Mouse (Mus musculus): ENCODE results near the gene Reps1.
"Not testable (repeated sequence)": the region's sequence is repeated elsewhere in the genome, so short reads cannot be mapped to it uniquely, and the experiment has no call there.

The Reps1 gene

DNA sequence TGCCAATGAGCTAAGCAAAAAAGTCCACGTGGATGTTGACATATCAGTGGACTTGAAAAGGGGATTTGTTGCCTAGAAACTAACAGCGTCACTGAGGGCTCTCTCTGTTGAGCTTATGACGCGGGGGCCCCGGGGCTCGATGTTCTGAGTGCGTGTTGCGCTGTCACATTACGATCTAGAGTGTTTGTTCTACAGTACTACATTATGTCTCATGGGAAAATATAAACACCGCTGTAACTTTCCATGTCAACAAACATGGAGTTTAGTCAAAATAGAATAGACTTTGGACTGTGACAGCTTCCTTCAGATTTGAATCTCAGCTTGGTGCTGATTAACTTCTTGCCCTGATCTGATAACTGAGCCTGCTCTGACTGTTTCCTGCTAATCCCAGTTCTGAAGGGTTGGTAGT, 10.4 kb downstream of the Reps1 start:
- no peak for DNase-seq

DNA sequence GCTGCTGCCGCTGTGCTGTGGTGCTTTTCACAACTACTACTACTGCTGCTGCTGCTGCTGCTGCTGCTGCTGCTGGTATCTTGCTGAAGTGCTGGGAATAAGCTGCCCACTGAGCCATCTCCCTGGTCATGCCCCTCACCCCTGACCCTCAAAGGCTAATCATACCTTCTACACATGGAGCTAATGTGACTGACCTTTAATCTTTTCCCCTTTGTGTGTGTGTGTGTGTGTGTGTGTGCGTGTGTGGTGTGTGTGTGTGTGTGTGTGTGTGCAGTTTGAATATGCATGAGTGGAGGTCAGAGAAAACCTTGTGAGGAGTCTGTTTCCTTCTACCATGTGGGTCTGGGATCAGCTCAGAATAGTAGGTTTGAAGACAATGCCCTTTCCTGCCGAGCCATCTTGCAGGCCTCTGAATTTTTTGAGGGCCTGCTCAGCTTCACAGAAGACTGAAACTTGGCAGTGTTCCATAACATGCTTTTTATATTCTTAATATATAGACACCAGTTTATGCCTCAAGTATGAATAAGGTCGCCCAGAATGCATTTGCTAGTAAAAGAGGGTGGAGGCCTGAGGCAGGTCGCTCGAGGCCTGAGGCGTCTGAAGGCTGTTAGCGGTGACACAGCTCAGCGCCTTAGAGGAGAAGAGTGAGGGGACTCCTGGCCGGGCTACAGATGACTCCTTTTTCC, 12.2 kb downstream of the Reps1 start:
- DNase-seq = no peak

DNA sequence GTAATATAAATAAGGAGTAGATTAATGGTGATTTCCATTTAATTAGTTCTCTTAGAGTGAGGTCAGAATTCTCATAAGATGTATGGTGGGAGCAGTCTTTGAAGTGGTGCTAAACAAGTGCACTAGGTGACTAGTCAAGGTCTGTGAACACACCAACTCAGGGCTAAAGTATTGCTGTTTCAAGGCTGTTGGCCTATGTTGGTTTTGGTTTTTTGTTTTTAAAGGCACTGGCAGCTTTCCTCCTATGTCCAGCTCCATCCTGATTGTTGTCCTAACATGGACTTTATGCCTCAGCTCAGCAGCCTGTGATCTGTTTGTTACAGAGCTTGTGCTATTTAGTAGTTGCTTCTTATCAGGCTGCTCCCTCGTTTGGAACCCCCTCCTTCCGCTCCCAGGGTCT, 13.2 kb downstream of the Reps1 start:
- DNase-seq = no peak

DNA sequence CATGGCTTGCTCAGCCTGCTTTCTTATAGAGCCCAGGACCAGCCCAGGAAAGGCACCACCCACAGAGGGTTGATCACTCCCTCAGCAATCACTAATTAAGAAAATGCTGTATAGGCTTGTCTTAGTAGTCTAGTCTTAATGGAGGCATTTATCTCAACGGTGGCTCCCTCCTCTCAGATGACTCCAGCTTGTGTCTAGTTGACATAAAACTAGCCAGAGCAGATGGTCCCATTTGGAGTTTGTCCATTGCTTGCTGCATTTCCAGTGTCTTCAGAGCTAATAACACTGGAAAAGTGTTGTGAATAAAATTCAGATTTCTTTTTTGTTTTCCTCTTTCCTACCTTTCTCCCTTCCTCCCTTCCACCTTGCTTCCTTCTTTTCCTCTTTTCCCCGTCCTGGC, 13.9 kb downstream of the Reps1 start:
- no peak for DNase-seq

DNA sequence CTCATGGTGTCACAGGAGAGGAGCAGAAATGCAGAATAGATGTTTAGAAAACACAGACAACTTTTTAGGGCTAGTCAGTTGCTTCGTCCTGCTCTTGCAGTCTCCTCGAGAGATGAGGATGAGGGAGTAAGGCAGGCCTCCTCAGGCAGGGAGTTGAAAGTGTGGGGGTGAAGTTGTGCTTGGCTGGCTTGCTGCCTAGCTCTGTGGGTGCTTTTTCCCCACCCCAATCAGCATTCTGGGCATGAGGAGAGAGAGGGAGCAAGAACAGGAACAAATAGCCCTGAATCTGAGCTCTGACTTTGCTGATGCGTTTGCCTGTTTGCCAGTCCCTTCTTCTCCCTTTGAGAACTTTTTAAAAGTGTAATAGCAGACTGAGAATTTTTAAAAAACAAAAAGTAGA, 14.5 kb downstream of the Reps1 start:
- DNase-seq = no peak

DNA sequence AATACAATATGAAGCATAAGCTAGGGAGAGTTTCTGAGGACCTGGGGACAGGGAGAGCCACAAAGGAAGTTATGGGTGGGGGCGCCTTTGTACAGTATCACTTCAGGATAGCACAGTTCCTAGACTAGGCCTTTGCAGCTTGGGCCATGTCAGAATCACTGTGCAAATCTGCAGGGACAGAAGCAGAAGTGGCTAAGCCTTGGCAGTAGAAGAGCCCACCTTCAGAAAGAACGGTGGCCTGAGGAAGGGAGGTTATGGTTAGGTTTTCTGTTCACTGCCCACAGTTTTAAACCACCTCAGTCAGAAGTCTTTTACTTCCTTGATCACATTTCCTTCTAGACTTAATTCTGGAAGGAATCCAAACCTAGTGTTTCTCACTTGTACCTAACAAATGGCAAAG, 15.0 kb downstream of the Reps1 start:
- DNase-seq = no peak

DNA sequence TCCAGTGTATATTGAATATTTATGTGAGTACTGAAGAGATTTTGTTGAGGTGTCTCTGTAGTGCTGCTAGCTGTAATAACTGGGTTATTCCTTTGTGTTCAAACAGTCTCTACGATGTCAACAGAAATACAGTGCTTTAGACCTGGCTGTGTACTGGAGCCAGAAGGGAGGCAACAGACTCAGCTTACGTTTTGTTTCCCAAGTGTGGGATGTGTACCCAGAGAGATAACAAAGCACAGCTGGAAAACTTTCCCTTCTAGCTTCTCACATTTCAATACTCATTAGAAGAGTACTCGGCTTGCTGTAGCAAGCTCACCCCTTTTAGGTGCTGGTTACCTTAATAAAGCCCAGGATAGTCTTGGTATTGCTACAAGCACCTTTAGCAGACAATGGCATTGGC, 17.2 kb downstream of the Reps1 start:
- DNase-seq = no peak

DNA sequence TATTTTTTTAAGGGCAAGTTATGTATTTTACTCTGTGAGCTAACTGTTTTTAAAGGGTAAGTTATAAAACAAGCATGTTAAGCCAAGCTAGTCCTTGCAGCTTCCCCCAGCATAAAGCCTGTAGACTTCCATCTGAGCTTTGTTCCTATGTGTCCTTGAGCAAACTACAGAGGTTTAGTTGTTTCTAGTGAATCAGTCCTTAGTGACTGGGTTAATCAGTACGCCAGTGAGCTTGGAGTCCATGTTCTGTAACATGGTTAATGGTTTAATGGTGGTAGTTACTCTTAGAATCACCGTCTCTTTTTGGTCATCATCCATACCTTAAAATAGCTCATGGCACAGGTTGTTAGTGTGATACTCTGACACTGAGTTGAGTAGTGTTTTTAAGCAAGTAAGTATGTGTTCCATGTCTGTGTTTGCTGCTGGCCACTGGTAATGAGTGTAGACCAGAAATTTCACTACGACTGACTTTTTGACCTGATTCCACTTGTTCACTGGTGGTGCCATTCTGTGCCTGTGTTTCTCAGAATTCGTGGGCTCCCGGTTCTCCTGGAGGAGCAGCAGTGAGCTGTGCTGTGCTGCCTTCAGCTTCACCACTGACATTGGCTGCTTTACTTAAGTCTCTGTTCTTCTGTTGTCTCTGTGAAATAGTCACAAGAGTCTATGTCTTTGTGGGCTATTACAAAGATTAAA, 18.9 kb downstream of the Reps1 start:
- no peak for DNase-seq

DNA sequence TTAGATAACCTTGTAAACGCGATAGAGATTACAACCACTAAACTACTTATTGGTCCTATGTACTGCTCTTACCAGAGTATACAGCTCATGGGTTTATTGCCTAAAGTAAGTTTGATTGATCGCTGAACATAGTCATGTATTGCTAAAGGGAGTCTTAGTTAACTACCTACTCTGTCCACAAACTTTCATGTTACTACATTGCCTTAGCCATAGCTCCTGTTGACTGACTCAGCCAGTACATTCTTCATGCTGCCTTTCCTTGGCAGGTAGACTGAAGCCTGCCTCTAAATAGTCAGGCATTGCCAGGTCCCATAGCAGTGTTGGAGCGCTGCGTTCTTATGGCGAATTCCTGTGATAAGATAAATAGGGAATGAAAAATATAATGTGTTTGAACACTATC, 20.2 kb downstream of the Reps1 start:
- DNase-seq = no peak

DNA sequence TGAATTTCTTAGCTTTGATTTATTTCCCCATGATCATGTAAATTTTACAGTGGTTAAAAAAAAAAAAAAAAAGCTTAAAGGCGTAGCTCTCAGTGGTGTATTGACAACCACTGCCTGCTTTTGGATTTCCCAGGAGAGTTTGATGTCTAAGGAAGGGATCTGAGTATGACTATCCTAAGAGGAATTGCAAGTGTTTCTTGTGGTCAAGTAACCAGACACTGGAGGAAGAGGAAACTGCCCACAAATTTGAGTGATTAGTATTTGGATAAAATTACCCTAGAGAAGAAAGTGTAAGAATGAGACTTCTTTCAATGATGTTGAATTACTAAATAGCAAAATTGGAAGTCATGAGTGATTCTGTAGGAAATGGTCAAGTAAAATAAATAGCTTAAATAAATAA, 25.9 kb downstream of the Reps1 start:
- no peak for DNase-seq

DNA sequence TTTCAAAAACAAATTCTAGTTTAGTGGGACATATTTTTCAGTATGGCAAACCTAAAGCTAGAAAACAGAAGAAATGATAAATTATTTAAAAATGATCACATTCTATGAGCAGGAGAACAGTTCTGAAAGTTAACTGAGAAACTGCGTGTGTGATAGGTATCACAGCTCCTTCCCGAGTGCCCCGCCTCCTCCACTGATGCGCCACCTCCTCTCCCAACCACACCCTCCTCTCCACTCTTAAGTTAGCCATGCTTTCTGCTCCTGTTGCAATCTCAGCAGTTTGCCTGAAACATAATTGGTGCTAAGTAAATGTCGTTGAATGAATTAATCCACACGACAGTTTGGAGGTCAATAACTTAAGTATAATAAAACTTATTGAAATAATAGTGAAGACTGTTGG, 27.1 kb downstream of the Reps1 start:
- DNase-seq = no peak

DNA sequence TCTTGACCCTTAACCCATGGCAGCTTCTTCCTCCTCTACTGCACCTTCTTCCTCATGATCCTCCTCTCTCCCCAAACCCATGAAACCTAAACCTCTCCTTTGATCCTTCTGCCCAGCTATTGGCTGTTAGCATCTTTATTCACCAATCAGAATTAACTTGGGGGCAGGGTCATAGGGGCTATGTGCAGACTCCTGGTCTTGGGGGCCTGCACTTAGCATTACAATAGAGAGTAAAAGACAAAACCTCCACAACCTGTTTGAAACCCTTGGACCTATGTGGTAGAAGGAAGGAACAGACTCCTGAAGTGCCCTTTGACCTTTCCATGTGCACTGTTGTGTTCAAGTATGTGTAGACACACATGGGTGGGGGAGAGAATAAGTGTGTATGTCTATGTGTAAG, 35.0 kb downstream of the Reps1 start:
- DNase-seq = no peak

DNA sequence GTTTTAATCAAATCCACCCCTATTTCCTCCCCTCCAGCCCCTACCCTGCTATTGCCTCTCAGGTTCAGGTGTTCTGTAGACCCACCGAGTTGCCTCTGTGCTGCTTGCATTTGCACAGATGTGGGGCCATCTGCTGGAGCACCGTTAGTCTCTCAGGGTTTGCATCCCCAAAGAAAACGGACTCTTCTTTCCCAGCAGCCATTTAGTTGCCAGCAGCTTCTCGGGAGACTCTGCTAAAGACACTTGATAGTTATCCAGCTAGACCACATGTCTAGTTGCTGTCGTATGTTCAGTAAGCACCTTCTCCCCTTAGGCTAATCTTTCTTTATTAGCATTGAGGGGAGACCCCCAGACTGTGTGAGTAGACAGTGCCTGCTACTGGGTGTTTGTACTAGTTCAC, 46.5 kb downstream of the Reps1 start:
- no peak for DNase-seq

DNA sequence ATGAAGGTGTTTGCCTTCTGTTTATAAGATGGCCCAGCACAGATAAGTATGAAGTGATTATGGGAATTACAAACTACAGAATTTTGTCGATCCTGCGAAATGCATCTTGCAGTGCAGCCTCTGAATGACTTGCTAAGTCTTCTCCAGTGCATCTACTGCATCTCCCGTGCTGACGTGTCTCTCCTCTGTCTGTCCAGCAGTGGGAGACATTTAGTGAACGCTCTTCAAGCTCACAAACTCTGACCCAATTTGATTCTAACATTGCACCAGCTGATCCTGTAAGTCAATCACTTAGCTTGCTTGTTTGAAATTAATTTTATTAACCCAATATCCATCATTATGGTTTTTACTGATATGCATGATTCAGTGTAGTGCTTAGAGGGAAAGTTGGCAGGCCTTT, 51.8 kb downstream of the Reps1 start:
- no peak for DNase-seq

DNA sequence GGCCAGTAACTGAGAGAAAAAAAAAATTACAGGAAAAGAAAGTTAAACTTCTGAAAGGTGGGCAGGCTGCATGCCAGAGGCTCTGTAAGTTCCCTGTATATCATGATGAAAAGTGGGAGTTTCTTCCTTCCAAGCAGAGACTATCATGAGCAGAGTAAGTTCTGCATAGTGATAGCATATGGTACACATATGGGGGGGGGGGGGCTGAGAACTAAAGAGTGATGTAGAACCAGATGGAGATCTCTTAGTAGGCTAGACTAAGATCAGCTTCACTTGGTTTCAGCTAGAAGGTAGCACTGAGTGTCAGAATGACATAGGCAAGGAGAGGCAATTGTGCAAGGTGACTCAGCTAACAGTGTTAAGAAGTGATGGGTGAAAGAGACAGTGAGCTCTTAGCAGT, 55.3 kb downstream of the Reps1 start:
- DNase-seq = no peak

DNA sequence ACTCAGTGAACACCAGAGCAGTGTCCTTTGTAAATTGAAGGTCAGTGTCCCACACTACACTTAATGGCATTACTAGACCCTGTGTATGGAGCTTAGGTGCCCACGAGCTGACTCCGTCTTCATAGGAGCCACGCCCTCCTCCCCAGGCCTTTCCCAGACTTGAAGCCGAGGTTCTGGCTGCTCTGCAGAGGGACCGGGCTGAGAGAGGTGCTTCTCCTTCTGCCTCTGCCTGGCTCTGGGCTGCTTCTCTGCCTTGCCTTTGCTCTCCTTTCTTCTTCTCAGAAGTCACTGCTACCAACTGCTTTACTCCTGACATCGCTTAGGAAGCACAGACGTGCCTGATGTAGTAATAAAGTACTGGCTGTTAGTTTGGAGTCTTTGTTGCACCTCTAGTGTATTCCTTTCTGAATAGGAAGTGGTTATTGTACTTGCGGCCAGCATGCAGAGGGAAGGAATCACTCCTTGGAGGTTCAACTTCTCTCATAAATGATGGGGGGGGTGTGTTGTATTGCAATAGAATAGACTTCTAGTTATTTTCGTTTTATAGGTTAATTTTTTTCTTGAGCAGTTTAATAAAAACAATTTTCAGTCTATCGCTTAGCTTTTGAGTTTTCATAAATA, 57.9 kb downstream of the Reps1 start:
- no peak for DNase-seq

DNA sequence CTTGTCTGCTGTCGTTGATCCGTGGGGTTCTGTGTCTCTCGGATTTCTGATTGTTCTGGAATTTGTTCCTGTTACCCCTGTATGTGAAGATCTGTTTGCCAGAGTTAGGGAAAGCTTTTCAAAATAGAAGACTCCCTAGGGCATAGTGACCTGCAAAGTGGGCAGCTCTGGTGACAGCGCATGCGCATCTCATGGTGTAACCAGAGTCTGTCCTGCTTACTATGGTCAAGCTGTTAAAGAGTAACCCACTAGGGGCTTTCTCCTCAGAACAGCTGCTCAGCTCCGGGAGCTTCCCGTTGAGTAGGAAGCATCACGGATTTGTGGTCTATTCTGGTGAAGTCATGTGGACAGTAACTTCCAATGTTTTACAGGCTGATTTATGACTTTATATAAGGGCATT, 62.7 kb downstream of the Reps1 start:
- no peak for DNase-seq

DNA sequence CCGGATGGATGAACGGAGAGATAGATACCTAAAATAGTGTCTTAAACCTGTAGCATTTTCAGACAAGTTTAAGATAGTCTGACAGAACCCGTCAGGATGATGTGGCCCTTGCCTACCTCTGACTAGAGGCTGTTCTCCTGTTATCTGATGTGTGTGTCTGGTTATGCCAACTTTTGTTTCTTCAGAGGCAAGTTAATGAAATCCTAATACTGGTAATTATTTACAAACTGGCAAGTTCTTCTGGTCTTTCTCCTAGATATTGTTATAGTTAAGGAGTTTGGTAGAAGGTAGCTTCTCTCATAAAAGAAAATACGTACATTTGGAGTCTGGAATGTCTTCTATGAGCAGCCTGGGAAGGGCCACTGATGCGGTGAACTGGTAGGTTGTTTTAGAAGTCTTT, 74.6 kb downstream of the Reps1 start:
- no peak for DNase-seq

DNA sequence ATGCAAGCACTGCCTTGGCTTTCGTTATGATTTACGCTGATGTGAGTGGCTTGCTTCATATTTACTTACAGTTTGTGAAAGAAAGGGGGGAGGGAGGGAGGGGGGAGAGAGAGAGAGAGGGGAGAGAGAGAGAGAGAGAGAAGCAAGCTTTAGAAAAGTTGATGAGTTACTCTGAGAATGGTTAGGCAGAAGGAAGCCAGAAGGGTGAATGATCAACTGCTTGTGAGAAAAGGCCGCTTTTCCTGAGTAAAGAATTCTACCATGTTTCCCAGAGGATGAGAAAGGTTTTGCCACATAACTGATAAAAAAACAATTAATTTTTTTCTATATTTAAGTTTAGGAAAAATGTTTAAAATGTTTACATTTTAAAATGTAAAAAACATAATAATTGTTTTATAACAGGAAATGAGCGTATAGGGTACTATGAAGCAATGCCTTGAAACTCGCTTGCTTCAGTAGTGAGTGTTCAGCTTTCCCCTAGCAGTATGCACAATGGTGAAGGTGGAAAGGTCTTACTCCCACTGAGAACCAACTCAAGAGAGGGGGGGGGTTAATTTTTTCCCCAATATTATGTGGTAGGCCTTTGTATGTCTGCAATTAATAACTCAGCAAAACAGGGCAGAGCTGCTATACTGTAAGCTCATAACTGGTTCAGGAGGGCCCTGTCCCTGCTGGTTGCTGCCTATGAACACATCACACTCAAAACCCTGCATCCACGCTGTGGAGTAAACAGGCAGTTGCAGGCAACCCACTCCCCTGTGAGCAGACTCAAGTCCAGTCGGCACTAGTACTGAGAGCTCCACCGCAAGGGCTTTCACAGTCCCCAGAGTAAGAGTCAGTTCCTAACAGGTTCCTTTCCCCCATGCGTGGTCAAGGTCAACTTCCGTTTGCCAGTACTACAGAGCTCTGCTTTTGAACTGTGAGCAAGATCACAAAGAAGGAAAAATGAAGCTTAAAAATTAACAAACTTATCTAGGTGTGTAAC, 76.3 kb downstream of the Reps1 start:
- no peak for DNase-seq

DNA sequence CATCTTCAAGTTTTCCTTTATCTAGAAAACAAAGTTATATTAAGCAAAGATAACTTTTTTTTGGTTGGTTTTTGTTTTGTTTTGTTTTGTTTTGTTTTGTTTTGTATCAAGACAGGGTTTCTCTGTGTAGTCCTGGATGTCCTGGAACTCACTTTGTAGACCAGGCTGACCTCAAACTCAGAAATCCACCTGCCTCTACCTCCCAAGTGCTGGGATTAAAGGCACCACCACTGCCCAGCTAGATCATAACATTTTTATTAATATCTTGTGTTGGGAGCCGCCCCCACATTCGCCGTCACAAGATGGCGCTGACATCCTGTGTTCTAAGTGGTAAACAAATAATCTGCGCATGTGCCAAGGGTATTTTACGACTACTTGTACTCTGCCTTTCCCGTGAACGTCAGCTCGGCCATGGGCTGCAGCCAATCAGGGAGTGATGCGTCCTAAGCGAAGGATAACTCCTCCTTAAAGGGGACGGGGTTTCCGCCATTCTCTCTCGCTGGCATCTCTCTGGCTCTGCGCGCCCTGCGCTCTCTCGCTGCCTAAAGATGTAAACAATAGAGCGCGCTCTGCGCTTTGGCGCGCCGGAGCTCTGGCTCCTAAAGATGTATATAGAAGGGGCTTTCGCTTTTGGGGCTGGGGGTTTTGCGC, 83.3 kb downstream of the Reps1 start:
- not testable (repeated sequence) for DNase-seq

DNA sequence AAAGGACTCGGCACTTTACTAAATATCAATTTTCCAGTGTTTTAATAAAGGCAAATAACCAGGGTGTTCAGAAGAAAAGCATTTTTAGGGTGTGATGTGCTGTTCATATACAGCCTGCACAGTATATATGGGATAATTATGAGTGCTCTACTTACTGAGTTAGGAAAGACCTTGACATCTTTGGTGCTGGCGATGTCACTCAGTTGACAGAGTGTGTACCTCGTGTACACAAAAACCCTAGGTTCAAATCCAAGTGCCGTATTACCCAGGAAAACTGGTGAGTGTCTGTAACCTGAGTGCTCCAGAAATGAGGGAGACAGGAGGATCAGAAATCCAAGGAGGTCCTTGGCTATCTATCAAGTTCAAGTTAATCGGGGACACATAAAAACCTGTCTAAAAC, 84.0 kb downstream of the Reps1 start:
- no peak for DNase-seq

DNA sequence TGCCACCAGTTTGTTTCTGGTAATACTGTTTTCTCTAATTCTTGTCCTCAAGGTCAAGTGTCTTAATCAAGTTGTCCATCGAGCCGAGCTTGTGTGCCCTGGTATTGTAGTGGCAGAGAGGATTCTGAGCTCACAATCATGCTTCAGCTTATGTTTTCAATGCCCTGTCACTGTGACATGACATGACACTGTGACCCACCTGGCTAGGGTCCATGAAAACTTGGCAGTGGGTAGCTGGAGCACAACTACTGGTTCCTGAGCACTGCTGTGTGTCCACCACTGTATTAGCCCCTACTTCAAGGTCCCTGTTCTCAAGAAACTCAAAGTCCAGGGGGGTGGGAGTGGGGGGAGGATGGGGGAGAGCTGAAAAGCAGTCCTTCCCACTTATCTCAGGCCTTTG, 85.7 kb downstream of the Reps1 start:
- no peak for DNase-seq

DNA sequence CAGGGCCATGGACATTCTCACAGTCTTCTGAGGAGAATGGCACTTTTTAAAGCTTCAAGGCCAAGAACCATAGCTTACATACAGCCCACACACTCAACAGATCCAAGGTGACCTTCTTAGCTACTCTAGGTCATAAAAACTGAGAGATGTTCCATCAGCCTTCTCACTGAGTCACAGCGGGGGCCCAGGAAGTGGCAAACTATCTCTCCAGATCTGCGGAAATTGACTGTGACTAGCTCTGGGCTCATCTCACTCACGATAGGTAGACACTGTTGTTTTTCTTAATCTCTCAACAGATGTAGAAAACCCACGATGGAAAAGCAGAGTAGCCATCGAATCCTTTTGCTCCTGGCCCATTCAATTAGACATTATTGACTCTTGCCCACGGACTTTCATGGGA, 86.6 kb downstream of the Reps1 start:
- peak in 1 of 2 experiments; percentile 13 for DNase-seq

Data from thymus, postnatal 36 days (tissue).